Mouse (Mus musculus) embryonic facial prominence, embryonic 10.5 days (tissue): ENCODE measurements around the gene Epha3. TPM values are rescaled to one million over a fixed set of nuclear protein-coding genes. Genes with fewer than 3 reads are reported as not detected.

Experiments used
- DNase-seq: peaks from one replicate; pipeline ENCODE4 v3.0.0-alpha.2; 2017; ENCODE audit warnings: low spot score
- H3K27ac ChIP-seq: fragments of 300-500 bp; sonication (generic); replicated peaks from 2 replicates; pipeline ENCODE4 v1.5.1; 2016; ENCODE audit warnings: mild to moderate bottlenecking
- H3K27me3 ChIP-seq: fragments of 300-500 bp; sonication (generic); replicated peaks from 2 replicates; pipeline ENCODE4 v1.6.1; 2016; ENCODE audit warnings: low read depth, mild to moderate bottlenecking; ENCODE audit not compliant: poor library complexity, severe bottlenecking
- H3K36me3 ChIP-seq: fragments of 300-500 bp; sonication (generic); replicated peaks from 2 replicates; pipeline ENCODE4 v1.6.1; 2016; ENCODE audit warnings: mild to moderate bottlenecking, moderate library complexity
- H3K4me1 ChIP-seq: fragments of 300-500 bp; sonication (generic); 2 replicates; pipeline ENCODE4 v1.6.1; 2016
- H3K4me3 ChIP-seq: fragments of 300-500 bp; sonication (generic); 2 replicates; pipeline ENCODE4 v1.5.1; 2016; ENCODE audit warnings: mild to moderate bottlenecking, moderate library complexity
- H3K9me3 ChIP-seq: fragments of 300-500 bp; sonication (generic); 2 replicates; pipeline ENCODE4 v1.6.1; 2016; ENCODE audit warnings: mild to moderate bottlenecking
- WGBS: fragments of 180-500 bp; shearing (Covaris S2); methylation state at CpG from one replicate; pipeline ENCODE4 v1.1.7; 2016; 5-methylcytosine and 5-hydroxymethylcytosine counted together
- polyA plus RNA-seq: library from polyadenylated mRNA; unstranded; fragments of >200 nt; fragmentation: Nextera tagmentation; extraction: Ambion mirVana; gene quantifications from 2 replicates; pipeline ENCODE4 v1.2.1, GENCODE M21; 2016

Epha3 gene
- polyA plus RNA-seq, 1 experiment from 2014 or later: 27.7 TPM

DNA sequence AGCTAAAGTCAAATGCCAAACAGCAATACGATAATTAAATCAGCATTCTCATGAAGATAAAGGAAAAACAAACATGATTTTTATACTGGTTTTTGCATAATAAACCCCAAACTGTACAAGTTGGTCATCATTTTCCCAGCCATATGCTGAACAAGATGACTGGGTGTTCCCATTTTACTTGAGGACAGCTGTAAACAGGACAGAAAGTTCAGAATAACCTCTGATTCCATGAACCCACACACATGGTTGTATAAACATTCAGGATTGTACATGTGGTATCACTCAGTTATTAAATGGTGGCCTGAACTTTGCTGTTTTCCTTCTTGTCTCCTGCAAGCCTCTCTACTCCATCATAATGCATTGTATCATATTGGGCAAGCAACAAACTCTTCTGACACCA lies 346.3 kb downstream of the Epha3 start:
- Histone ChIP-seq H3K9me3 (no peaks in the 10 kb centered on the region), H3K36me3 (no peaks in the 10 kb centered on the region), H3K27me3 (no peaks in the 10 kb centered on the region), H3K4me3 (no peak overlapping the region), H3K4me1 (no peaks in the 10 kb centered on the region), H3K27ac (no peak overlapping the region)
- 93% methylated on average over 1 of the region's 1 CpGs for WGBS
- no peak for DNase-seq

DNA sequence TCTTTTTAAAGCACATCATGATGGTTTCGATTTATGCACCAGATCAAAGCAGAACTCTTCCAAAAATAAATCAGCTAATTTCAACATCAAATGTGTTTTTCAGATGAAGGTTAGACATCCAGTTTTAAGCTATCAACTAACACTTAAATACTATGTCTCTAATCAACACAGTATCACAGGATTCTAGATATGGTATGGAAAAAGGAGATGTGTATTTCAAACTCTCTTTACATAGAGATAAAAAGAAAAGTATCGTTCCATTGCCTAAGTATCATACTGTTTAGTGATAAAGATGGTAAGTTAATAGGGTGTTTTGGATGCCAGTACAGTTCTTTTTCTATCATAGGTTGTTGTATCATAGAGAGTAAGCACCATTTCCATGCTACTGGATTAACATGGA lies 353.9 kb downstream of the Epha3 start:
- Histone ChIP-seq H3K4me3 (no peak overlapping the region), H3K27ac (no peak overlapping the region), H3K4me1 (no peaks in the 10 kb centered on the region), H3K36me3 (no peaks in the 10 kb centered on the region), H3K9me3 (no peaks in the 10 kb centered on the region), H3K27me3 (no peaks in the 10 kb centered on the region)
- 91% methylated on average over 2 of the region's 2 CpGs for WGBS
- no peak for DNase-seq

DNA sequence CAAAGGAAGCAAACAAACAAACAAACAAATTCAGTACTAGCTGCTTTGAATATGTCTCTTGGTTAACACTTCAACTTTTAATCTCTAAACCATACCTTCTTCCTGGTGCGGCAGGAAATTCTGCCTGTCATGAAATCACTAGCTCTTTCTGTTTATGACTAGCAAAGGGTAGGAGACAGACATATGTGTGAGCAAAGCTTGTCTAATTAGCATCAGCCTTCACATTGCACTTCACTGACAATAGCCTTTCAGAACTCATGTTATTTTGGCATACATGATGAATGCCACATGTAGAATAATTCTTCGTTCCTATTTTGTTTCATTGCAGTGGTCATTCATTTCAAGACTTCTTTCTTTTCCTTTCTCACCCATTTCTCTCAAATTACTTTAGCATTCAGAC lies 357.5 kb downstream of the Epha3 start:
- Histone ChIP-seq H3K4me3 (no peak overlapping the region), H3K27me3 (no peaks in the 10 kb centered on the region), H3K9me3 (no peaks in the 10 kb centered on the region), H3K27ac (no peak overlapping the region), H3K4me1 (peaks cover 6% of the 10 kb centered on the region), H3K36me3 (no peaks in the 10 kb centered on the region)
- DNase-seq: no peak
- 75% methylated on average over 2 of the region's 2 CpGs for WGBS

DNA sequence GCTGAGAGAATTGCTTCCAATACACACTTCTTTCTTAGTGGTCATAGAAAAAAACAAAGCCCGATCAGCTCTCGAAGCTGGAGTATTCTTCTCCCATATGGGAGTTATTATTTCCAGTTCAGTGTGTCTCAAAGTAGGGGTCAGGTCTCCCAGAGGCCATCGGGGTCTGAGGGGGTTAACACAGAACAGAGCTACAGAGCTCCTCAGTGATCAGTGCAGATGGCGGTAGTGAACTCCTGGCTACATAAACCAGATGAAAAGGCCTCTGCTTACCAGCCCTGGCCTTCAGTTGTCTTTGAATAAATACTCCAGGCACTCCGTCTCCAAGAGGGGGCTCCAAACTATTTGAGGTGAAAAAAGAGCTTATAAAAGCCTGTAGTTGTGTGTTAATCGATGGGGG lies 362.5 kb downstream of the Epha3 start:
- Histone ChIP-seq H3K4me3 (no peak overlapping the region), H3K36me3 (no peaks in the 10 kb centered on the region), H3K9me3 (no peaks in the 10 kb centered on the region), H3K4me1 (peaks cover 22% of the 10 kb centered on the region), H3K27ac (peak overlapping the region; percentile 57), H3K27me3 (no peaks in the 10 kb centered on the region)
- 18% methylated on average over 6 of the region's 6 CpGs for WGBS
- DNase-seq: peak; percentile 79

DNA sequence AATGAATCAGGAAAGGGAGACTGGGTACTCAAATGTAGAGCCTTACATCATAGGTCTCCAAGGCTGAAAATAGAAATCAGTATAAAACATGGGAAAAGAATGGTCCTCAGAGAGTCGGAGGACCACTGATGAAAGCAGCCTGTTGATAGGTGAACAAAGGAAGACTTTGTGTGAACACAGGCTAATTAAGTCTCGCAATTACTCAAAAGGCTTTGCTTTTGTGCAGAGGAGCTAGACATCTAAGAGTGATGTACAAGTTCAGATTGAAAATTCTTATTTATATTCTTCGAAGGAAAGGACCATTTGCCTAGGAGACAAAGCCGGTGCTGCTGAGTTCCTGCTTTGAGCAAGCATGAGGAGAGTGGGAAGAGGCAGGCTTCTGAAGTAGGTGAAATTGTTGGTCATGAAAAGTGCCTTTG lies 363.0 kb downstream of the Epha3 start:
- peak overlapping the region; percentile 57 for H3K27ac ChIP-seq
- H3K9me3 ChIP-seq: no peaks in the 10 kb centered on the region
- H3K36me3 ChIP-seq: no peaks in the 10 kb centered on the region
- H3K27me3 ChIP-seq: no peaks in the 10 kb centered on the region
- no peak overlapping the region for H3K4me3 ChIP-seq
- 33% methylated on average over 4 of the region's 4 CpGs for WGBS
- DNase-seq: no peak
- H3K4me1 ChIP-seq: peaks cover 22% of the 10 kb centered on the region
